Mouse (Mus musculus) olfactory bulb, adult 2 months (tissue): ENCODE results near the gene Optc. TPM values are rescaled to one million over a fixed set of nuclear protein-coding genes. Genes with fewer than 3 reads are reported as not detected.
A peak's percentile ranks its signal among the peaks of the same experiment; 100 is the strongest.

ENCODE experiments used
- H3K27ac ChIP-seq: fragments of 200-500 bp; 2 replicates; pipeline ENCODE4 v1.5.1; 2012; ENCODE audit warnings: low read depth, low read length; ENCODE audit not compliant: insufficient read depth
- H3K4me1 ChIP-seq: fragments of 200-500 bp; 2 replicates; pipeline ENCODE4 v1.6.1; 2012; ENCODE audit warnings: low read length; ENCODE audit not compliant: control insufficient read depth, insufficient read depth
- H3K4me3 ChIP-seq: fragments of 200-500 bp; 2 replicates; pipeline ENCODE4 v1.5.1; 2012; ENCODE audit warnings: mild to moderate bottlenecking, low read depth, low read length, moderate library complexity; ENCODE audit not compliant: insufficient read depth
- CTCF ChIP-seq: fragments of 200-500 bp; IDR thresholded peaks from 2 replicates; pipeline ENCODE4 v1.5.1; 2012; ENCODE audit warnings: low read depth, mild to moderate bottlenecking, low read length, moderate library complexity; ENCODE audit not compliant: insufficient read depth
- POLR2A ChIP-seq: fragments of 200-500 bp; IDR thresholded peaks from 2 replicates; pipeline ENCODE4 v1.6.1; 2012; ENCODE audit warnings: mild to moderate bottlenecking, low read depth, low read length, moderate library complexity; ENCODE audit not compliant: insufficient read depth
- WGBS: fragments of 180-500 bp; shearing (Covaris S2); methylation state at CpG from one replicate; pipeline ENCODE4 v1.1.7; 2018; 5-methylcytosine and 5-hydroxymethylcytosine counted together
- polyA plus RNA-seq: library from polyadenylated mRNA; stranded (reverse); fragments of >200 nt; gene quantifications from 2 replicates; pipeline ENCODE4 v1.2.4, GENCODE M21; 2012; ENCODE audit warnings: low replicate concordance; ENCODE audit not compliant: missing spikeins, insufficient read depth, insufficient read length

Optc gene
- polyA plus RNA-seq, 1 experiment = not detected

GRCm38 (mm10) chr1:133856655-133857054 is 51.1 kb downstream of the Optc start:
- H3K27ac ChIP-seq = no peak overlapping the region
- H3K4me1 ChIP-seq = peaks cover 43% of the 10 kb centered on the region
- no peak overlapping the region for H3K4me3 ChIP-seq
- 96% methylated on average over 3 of the region's 3 CpGs for WGBS
- TF ChIP-seq CTCF (no peak), POLR2A (no peak)

- 58% methylated on average over 11 of the region's 11 CpGs for WGBS
- H3K4me1 ChIP-seq = peaks cover 43% of the 10 kb centered on the region
- no peak overlapping the region for H3K4me3 ChIP-seq
- no peak overlapping the region for H3K27ac ChIP-seq
- TF ChIP-seq CTCF = no peak
- TF ChIP-seq POLR2A = no peak
Measured at GRCm38 (mm10) chr1:133856133-133856541, 51.7 kb downstream of the Optc start.

GRCm38 (mm10) chr1:133855274-133856017 is 52.4 kb downstream of the Optc start:
- WGBS = 25% methylated on average over 15 of the region's 15 CpGs
- Histone ChIP-seq H3K4me3 (no peak overlapping the region), H3K4me1 (peaks cover 39% of the 10 kb centered on the region), H3K27ac (peak overlapping the region; percentile 84)
- TF ChIP-seq POLR2A (no peak), CTCF (no peak)

- TF ChIP-seq POLR2A = no peak
- no peak for TF ChIP-seq CTCF
- Histone ChIP-seq H3K4me1 (peaks cover 36% of the 10 kb centered on the region), H3K4me3 (peak overlapping the region; percentile 19; the same call in 1 of the 2 replicates), H3K27ac (peak overlapping the region; percentile 84)
- WGBS = 2% methylated on average over 17 of the region's 17 CpGs
Measured at GRCm38 (mm10) chr1:133854421-133855273, 53.2 kb downstream of the Optc start.

Other genes starting within 250 kb of the Optc start
- not detected in 2 replicates for gene Zbed6, start 247.1 kb downstream of the Optc start, polyA plus RNA-seq
- gene Gm38394, start 246.7 kb downstream of the Optc start, polyA plus RNA-seq = 61.0 TPM in 1 of 2 replicates, not detected in the other
- gene Lax1, start 217.9 kb downstream of the Optc start, polyA plus RNA-seq = not detected in 2 replicates
- 167 TPM in 1 of 2 replicates, not detected in the other for gene Atp2b4, start 107.0 kb downstream of the Optc start, polyA plus RNA-seq
- gene Prelp, start 13.4 kb upstream of the Optc start, polyA plus RNA-seq = not detected in 2 replicates
- gene Fmod, start 129.3 kb upstream of the Optc start, polyA plus RNA-seq = not detected in 2 replicates
- 111 and 168 TPM in 2 replicates for gene Btg2, start 171.1 kb upstream of the Optc start, polyA plus RNA-seq
- not detected in 2 replicates for gene Chit1, start 203.2 kb upstream of the Optc start, polyA plus RNA-seq